Mouse (Mus musculus) bone marrow, adult 2 months (tissue): ENCODE measurements around the gene Itga6.

Experiments
- CTCF ChIP-seq: fragments of 200-500 bp; IDR thresholded peaks from 2 replicates; pipeline ENCODE4 v1.5.1; 2011; ENCODE audit warnings: low read length, control low read depth; ENCODE audit not compliant: control insufficient read depth, insufficient read depth
- POLR2A ChIP-seq: fragments of 200-500 bp; IDR thresholded peaks from 2 replicates; pipeline ENCODE4 v1.6.1; 2011; ENCODE audit warnings: low read depth, mild to moderate bottlenecking, control low read depth, low read length, borderline replicate concordance; ENCODE audit not compliant: control insufficient read depth

GRCm38 (mm10) chr2:71742557-71742956, 2.9 kb upstream of the Itga6 start:
- TF ChIP-seq POLR2A (no peak), CTCF (no peak)
